Mouse (Mus musculus) CH12.LX (cell line): Measurements from ENCODE around the gene Il22ra1. TPM values are rescaled to one million over a fixed set of nuclear protein-coding genes. Genes with fewer than 3 reads are reported as not detected.
"Not testable (repeated sequence)": the region's sequence is repeated elsewhere in the genome, so short reads cannot be mapped to it uniquely, and the experiment has no call there.

Experiments used
- DNase-seq: peaks from one replicate; pipeline ENCODE4 v3.0.0-alpha.2; 2013; ENCODE audit errors: extremely low read depth
- H3K27ac ChIP-seq: 2 replicates; pipeline ENCODE4 v1.5.1; 2012; ENCODE audit warnings: low read depth, mild to moderate bottlenecking, control low read depth, moderate library complexity; ENCODE audit not compliant: insufficient read depth
- H3K27me3 ChIP-seq: replicated peaks from 2 replicates; pipeline ENCODE3; 2012; ENCODE audit warnings: inconsistent platforms
- H3K36me3 ChIP-seq, 2 experiments: replicated peaks in 1 of 2; 2 replicates each; pipeline versions ENCODE3 to v1.6.1; 2012; ENCODE audit warnings: inconsistent platforms in 1 of 2, low read length in 1 of 2, mild to moderate bottlenecking in 1 of 2, mixed read lengths in 1 of 2, moderate library complexity in 1 of 2; ENCODE audit not compliant: control insufficient read depth in 1 of 2, insufficient read depth in 1 of 2
- H3K4me1 ChIP-seq, 2 experiments: 2 replicates each; pipeline ENCODE4 v1.6.1; 2012; ENCODE audit warnings: inconsistent platforms in 1 of 2, moderate library complexity in 1 of 2; ENCODE audit not compliant: insufficient read depth in 2 of 2, control insufficient read depth in 1 of 2
- H3K4me2 ChIP-seq: 2 replicates; pipeline ENCODE4 v1.6.1; 2012; ENCODE audit warnings: low read depth, mild to moderate bottlenecking, control low read depth; ENCODE audit not compliant: poor library complexity, insufficient read depth, severe bottlenecking
- H3K4me3 ChIP-seq, 3 experiments: fragments of 150-350 bp in 1 of 3; sonication (generic) in 1 of 3; replicated peaks in 1 of 3; 2 replicates each; pipeline versions ENCODE3 to v1.5.1; 2011 to 2012; ENCODE audit warnings: low read depth in 2 of 3, low read length in 2 of 3, mild to moderate bottlenecking in 2 of 3, moderate library complexity in 2 of 3, control low read depth in 1 of 3, improper control_type of control experiment in 1 of 3, inconsistent platforms in 1 of 3, mixed read lengths in 1 of 3; ENCODE audit not compliant: poor library complexity in 1 of 3
- H3K79me2 ChIP-seq: replicated peaks from 2 replicates; pipeline ENCODE4 v1.6.1; 2012; ENCODE audit warnings: mild to moderate bottlenecking, moderate library complexity; ENCODE audit not compliant: control insufficient read depth, poor library complexity, insufficient read depth, severe bottlenecking; ENCODE audit errors: extremely low read depth
- H3K9ac ChIP-seq: 2 replicates; pipeline ENCODE4 v1.6.1; 2012; ENCODE audit warnings: low read depth, mild to moderate bottlenecking, control low read depth, moderate library complexity; ENCODE audit not compliant: insufficient read depth
- H3K9me3 ChIP-seq: replicated peaks from 2 replicates; pipeline ENCODE3; 2012; ENCODE audit warnings: low read length, inconsistent platforms, mixed read lengths
- BHLHE40 ChIP-seq: IDR thresholded peaks from 2 replicates; pipeline ENCODE4 v1.6.1; 2011; ENCODE audit warnings: mild to moderate bottlenecking, low read depth, low read length, improper control_type of control experiment
- E2F4 ChIP-seq: IDR thresholded peaks from 2 replicates; pipeline ENCODE4 v1.6.1; 2011; ENCODE audit warnings: low read depth, low read length, improper control_type of control experiment; ENCODE audit not compliant: insufficient replicate concordance
- ETS1 ChIP-seq: conservative IDR thresholded peaks from 2 replicates; pipeline ENCODE4 v1.6.1; 2012; ENCODE audit warnings: low read depth, mild to moderate bottlenecking, inconsistent platforms, low read length, improper control_type of control experiment, moderate library complexity
- JUN ChIP-seq: IDR thresholded peaks from 2 replicates; pipeline ENCODE4 v1.6.1; 2011; ENCODE audit warnings: low read depth, mild to moderate bottlenecking, low read length, improper control_type of control experiment, moderate library complexity; ENCODE audit not compliant: insufficient read depth
- KAT2A ChIP-seq: IDR thresholded peaks from 2 replicates; pipeline ENCODE4 v1.6.1; 2012; ENCODE audit warnings: low read length, improper control_type of control experiment, inconsistent platforms; ENCODE audit not compliant: insufficient replicate concordance
- MAFK ChIP-seq: IDR thresholded peaks from 2 replicates; pipeline ENCODE4 v1.6.1; 2011; ENCODE audit warnings: low read length, improper control_type of control experiment; ENCODE audit not compliant: insufficient replicate concordance
- NRF1 ChIP-seq: IDR thresholded peaks from 2 replicates; pipeline ENCODE4 v1.6.1; 2014; ENCODE audit warnings: low read depth, mild to moderate bottlenecking, inconsistent platforms, low read length, improper control_type of control experiment, moderate library complexity
- PAX5 ChIP-seq: IDR thresholded peaks from 2 replicates; pipeline ENCODE4 v1.6.1; 2012; ENCODE audit warnings: low read length, inconsistent platforms, mixed read lengths
- POLR2AphosphoS2 ChIP-seq: IDR thresholded peaks from 2 replicates; pipeline ENCODE4 v1.6.1; 2011; ENCODE audit warnings: low read depth, low read length, improper control_type of control experiment
- UBTF ChIP-seq: IDR thresholded peaks from 2 replicates; pipeline ENCODE4 v1.6.1; 2012; ENCODE audit warnings: low read depth, mild to moderate bottlenecking, inconsistent platforms, low read length, improper control_type of control experiment, moderate library complexity
- USF1 ChIP-seq: IDR thresholded peaks from 2 replicates; pipeline ENCODE4 v1.6.1; 2014; ENCODE audit warnings: low read depth, mild to moderate bottlenecking, inconsistent platforms, low read length, improper control_type of control experiment
- dilution Hi-C: fragments of 300-500 bp; cut with MboI; formaldehyde crosslinking; loops from 2 replicates; pipeline ENCODE4 v1.14.3; 2020; ENCODE audit warnings: low sequenced_read_pairs; ENCODE audit not compliant: extremely low pct_unique_long_range_greater_than_20kb, extremely low pct_ligation_motif_present
- in situ Hi-C: fragments of 300-500 bp; cut with MboI; formaldehyde crosslinking; loops from 3 replicates; pipeline ENCODE4 v1.14.3; 2019; ENCODE audit warnings: low sequenced_read_pairs, low pct_ligation_motif_present, low pct_unique_long_range_greater_than_20kb, mixed read lengths
- polyA plus RNA-seq: library from polyadenylated mRNA; unstranded; fragments of >175 nt; gene quantifications from 2 replicates; pipeline ENCODE4 v1.2.1, GENCODE M21; 2012; ENCODE audit warnings: low read depth; ENCODE audit not compliant: insufficient read length
- total RNA-seq, 2 experiments: library from RNA; depleted of rRNA; stranded (reverse); fragments of 300-350 nt in 1 of 2; fragments of >200 nt in 1 of 2; gene quantifications; 2 replicates each; pipeline ENCODE4 v1.2.3; 2012 to 2014

The Il22ra1 gene
- total and polyA plus RNA-seq, 3 experiments = not detected

- H3K4me2 ChIP-seq = no peak overlapping the region
- peaks cover 10% of the 10 kb centered on the region for H3K9me3 ChIP-seq
- no peak overlapping the region for H3K4me3 ChIP-seq
- in situ Hi-C loops = no loop called here
- no peaks in the 10 kb centered on the region for H3K79me2 ChIP-seq
- H3K27ac ChIP-seq = no peak overlapping the region
- H3K9ac ChIP-seq = no peak overlapping the region
- H3K4me1 ChIP-seq = peaks cover 4 to 15% of the 10 kb centered on the region in 2 experiments; a peak in 2 of 4 replicates
- H3K36me3 ChIP-seq = no peaks in the 10 kb centered on the region
- H3K27me3 ChIP-seq = peaks cover 48% of the 10 kb centered on the region
- dilution Hi-C loops = no loop called here
- DNase-seq = no peak
- TF ChIP-seq NRF1 (no peak), PAX5 (no peak), ETS1 (no peak), MAFK (no peak), JUN (no peak), POLR2AphosphoS2 (no peak), KAT2A (no peak), E2F4 (no peak), UBTF (no peak), USF1 (no peak)
Measured at GRCm38 (mm10) chr4:135710392-135710791, 17.6 kb upstream of the Il22ra1 start.

DNA sequence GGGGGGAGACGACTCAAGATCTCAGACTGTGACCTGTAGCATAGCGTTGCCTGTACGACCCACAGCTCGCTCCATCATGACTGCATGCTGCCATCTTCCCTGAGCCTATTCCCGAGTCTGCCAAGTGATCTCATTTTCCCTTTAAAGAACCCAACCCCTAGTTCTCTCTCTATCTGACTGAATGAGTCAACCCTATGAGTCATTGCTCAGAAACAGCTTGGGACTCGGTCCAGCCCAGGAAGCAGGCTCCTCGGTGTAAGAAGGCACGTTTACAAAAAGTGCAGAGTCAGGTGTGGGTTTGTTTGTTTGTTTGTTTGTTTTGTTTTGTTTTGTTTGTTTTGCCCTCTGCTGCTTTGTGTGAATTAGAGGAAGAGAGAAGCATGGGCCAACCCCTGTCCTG, 13.2 kb upstream of the Il22ra1 start:
- no peak for TF ChIP-seq JUN
- 0 out of 2 replicates have a peak, but pooled peaks have one; percentile 3 for TF ChIP-seq BHLHE40
- DNase-seq = no peak

GRCm38 (mm10) chr4:135716438-135716837, 11.5 kb upstream of the Il22ra1 start:
- Histone ChIP-seq H3K27me3 (peaks cover 16% of the 10 kb centered on the region), H3K9me3 (peaks cover 22% of the 10 kb centered on the region), H3K4me1 (peaks cover 4 to 18% of the 10 kb centered on the region in 2 experiments; a peak in 3 of 4 replicates)
- H3K79me2 ChIP-seq, dilution Hi-C loops, H3K36me3 ChIP-seq, DNase-seq, H3K4me2 ChIP-seq, in situ Hi-C loops, H3K4me3 ChIP-seq, H3K9ac ChIP-seq, H3K27ac ChIP-seq: not testable (repeated sequence)

More for the DNA sequence above, 13.2 kb upstream of the Il22ra1 start:
- peaks cover 4 to 18% of the 10 kb centered on the region in 2 experiments; a peak in 3 of 4 replicates for H3K4me1 ChIP-seq
- H3K27ac ChIP-seq = no peak overlapping the region
- dilution Hi-C loops = no loop called here
- H3K9ac ChIP-seq = no peak overlapping the region
- no peaks in the 10 kb centered on the region for H3K36me3 ChIP-seq
- peaks cover 17% of the 10 kb centered on the region for H3K9me3 ChIP-seq
- in situ Hi-C loops = no loop called here
- no peak overlapping the region for H3K4me2 ChIP-seq
- H3K4me3 ChIP-seq = no peak overlapping the region
- H3K79me2 ChIP-seq = no peaks in the 10 kb centered on the region
- peaks cover 21% of the 10 kb centered on the region for H3K27me3 ChIP-seq
